Mouse (Mus musculus) small intestine, adult 2 months (tissue): ENCODE measurements at regions not wholly inside any gene's neighbourhood (a gene's known extent, or its start where the extent isn't known, plus 50 kb on each side); places are given as distances from the start of the nearest gene placed in this dataset.
"Not testable (repeated sequence)": the region's sequence is repeated elsewhere in the genome, so short reads cannot be mapped to it uniquely, and the experiment has no call there.

Experiments
- H3K27ac ChIP-seq: fragments of 200-500 bp; 2 replicates; pipeline ENCODE4 v1.5.1; 2012; ENCODE audit warnings: low read depth, low read length, control low read depth, inconsistent platforms; ENCODE audit not compliant: insufficient read depth
- H3K27me3 ChIP-seq: fragments of 200-500 bp; 2 replicates; pipeline ENCODE4 v1.6.1; 2012; ENCODE audit warnings: mild to moderate bottlenecking, moderate library complexity, low read length, inconsistent platforms; ENCODE audit not compliant: control insufficient read depth, insufficient read depth
- H3K36me3 ChIP-seq: fragments of 200-500 bp; 2 replicates; pipeline ENCODE4 v1.6.1; 2012; ENCODE audit warnings: mild to moderate bottlenecking, low read length, control low read depth, inconsistent platforms; ENCODE audit not compliant: control insufficient read depth, insufficient read depth
- H3K4me1 ChIP-seq: fragments of 200-500 bp; 2 replicates; pipeline ENCODE4 v1.6.1; 2012; ENCODE audit warnings: low read length, inconsistent platforms, mixed read lengths; ENCODE audit not compliant: control insufficient read depth, insufficient read depth, insufficient read length
- H3K4me3 ChIP-seq: fragments of 200-500 bp; 2 replicates; pipeline ENCODE4 v1.5.1; 2012; ENCODE audit warnings: low read depth, mild to moderate bottlenecking, control low read depth, inconsistent platforms, low read length, moderate library complexity
- CTCF ChIP-seq: fragments of 200-500 bp; IDR thresholded peaks from 2 replicates; pipeline ENCODE4 v1.5.1; 2012; ENCODE audit warnings: low read depth, mild to moderate bottlenecking, control low read depth, inconsistent platforms, low read length, moderate library complexity, mixed read lengths; ENCODE audit not compliant: insufficient replicate concordance, insufficient read length; ENCODE audit errors: extremely low read depth
- POLR2A ChIP-seq: fragments of 200-500 bp; IDR thresholded peaks from 2 replicates; pipeline ENCODE4 v1.6.1; 2012; ENCODE audit warnings: low read depth, mild to moderate bottlenecking, control low read depth, inconsistent platforms, low read length, moderate library complexity
- WGBS: fragments of 180-500 bp; shearing (Covaris S2); methylation state at CpG from one replicate; pipeline ENCODE4 v1.1.7; 2018; 5-methylcytosine and 5-hydroxymethylcytosine counted together

DNA sequence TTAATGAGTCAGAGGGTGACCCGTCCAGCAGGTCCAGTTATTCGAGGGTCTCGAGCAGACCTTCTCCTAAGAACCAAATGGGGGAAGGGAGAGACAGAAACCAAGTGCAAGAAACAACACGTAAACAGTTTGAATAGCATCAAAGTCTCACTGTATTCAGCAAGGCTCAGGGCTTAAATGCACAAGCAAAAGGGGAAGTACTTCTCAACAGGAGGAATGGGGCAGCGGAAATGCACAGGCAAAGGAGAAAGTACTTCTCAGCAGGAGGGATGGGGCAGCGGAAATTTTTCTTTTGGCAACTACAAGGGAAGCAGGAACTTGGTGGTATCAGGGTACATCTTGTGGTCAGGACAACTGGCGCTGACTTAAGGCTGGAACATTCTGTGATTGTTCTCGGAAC, 330.6 kb downstream of the 9430069I07Rik start:
- 78% methylated on average over 8 of the region's 8 CpGs for WGBS
- not testable (repeated sequence) for H3K36me3 ChIP-seq, H3K4me3 ChIP-seq, H3K27ac ChIP-seq, H3K27me3 ChIP-seq, H3K4me1 ChIP-seq

DNA sequence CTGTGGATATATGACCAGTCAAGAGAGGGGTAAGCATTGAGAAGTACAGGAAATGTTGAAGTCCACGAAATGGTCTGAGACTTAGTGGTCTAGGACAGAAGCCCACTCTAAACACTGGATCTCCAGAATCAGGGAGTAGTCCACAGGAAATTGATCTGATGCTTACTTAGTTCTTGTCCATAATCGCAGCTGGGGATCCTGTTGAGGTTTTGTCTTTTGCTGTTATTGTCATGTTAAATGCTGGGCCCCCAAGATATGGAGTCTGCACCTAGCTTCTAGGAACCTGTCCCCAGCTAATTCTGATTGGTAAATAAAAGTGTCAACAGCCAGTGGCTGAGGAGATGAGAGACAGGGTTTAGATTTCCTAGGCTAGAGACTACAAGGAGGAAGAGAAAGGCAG, 332.3 kb downstream of the 9430069I07Rik start:
- no peak for TF ChIP-seq POLR2A
- TF ChIP-seq CTCF: no peak
- Histone ChIP-seq H3K27me3 (no peaks in the 10 kb centered on the region), H3K4me1 (no peaks in the 10 kb centered on the region), H3K27ac (no peak overlapping the region), H3K36me3 (no peaks in the 10 kb centered on the region), H3K4me3 (no peak overlapping the region)
- 85% methylated on average over 2 of the region's 2 CpGs for WGBS

DNA sequence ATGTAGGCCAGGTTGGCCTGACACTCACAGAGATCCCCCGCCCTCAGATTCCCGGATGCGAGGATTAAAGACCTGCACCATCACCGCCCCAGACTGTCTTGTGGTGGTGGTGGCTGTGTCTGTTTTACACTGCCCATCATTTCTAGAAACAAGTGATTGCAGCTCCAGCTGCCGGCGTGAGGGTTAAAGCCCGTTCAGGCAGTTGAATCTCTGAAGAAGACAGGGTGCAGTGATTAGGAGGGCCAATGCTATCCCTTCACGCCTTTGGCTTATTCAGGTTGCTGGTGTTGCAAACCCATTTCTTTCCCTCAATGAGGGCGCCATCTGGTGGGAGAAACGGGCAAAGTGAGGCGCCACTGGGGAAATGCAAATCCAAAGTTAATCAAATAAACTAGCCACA, 335.8 kb downstream of the 9430069I07Rik start:
- H3K27me3 ChIP-seq: no peaks in the 10 kb centered on the region
- H3K4me3 ChIP-seq: no peak overlapping the region
- WGBS: 31% methylated on average over 11 of the region's 11 CpGs
- no peaks in the 10 kb centered on the region for H3K36me3 ChIP-seq
- TF ChIP-seq CTCF (peak; percentile 71; the same call in 1 of the 2 replicates), POLR2A (no peak)
- no peaks in the 10 kb centered on the region for H3K4me1 ChIP-seq
- no peak overlapping the region for H3K27ac ChIP-seq

DNA sequence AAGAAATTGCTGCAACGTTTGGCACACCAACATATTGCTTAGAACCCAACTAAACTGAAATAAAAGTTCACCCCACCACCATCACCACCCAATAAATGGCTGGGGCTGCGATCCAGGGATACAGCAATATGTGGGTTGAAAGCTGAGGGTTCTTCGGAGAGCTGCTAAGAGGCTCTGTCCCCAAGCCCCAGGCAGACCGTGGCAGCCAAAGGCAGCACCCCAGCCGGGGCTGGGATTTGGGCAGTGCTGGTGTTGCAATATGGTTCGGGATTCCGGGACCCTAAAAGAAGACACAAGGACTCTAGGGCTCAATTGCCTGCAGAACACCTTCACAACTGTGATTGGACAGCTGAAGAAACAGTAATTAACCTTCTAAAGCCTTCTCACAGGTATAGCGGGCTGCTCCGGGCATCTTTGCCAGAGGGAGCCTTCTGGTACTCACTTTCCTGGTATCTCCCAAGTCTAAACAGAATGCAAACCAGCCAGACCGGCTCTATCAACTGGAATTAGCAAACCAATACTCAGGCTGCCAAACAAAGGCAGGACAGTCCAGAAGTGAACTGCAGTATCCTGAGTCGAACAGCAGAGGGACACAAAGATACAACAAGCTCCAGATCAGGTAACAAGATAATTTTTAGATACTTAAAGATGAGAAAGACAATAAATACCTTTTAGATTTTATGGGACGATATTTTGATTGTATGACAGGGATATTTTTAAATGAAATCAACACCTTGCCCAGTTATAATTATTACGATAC, 341.1 kb downstream of the 9430069I07Rik start:
- H3K27me3 ChIP-seq: no peaks in the 10 kb centered on the region
- H3K36me3 ChIP-seq: no peaks in the 10 kb centered on the region
- no peaks in the 10 kb centered on the region for H3K4me1 ChIP-seq
- WGBS: 46% methylated on average over 13 of the region's 13 CpGs
- no peak overlapping the region for H3K4me3 ChIP-seq
- H3K27ac ChIP-seq: no peak overlapping the region
- TF ChIP-seq POLR2A: no peak
- no peak for TF ChIP-seq CTCF

DNA sequence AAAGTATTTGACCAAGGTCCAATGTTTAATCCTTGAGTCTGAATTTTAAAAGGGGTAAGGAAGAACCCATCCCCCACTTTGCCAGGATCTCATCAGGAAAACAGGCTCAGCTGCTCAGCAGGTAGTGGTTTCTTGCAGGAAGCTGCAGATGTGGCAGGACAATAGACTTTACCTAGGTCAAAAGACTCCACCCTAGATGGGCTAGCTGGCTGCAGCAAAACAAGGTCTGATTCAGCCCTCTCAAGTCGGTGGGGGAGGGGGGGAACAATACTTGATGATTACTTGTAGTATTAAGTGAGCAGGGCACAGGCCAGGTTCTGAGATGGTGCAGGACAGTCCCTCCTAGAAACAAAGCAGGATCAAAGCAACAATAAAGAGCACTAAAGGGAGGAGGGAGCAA, 349.1 kb downstream of the 9430069I07Rik start:
- Histone ChIP-seq H3K4me1 (no peaks in the 10 kb centered on the region), H3K36me3 (no peaks in the 10 kb centered on the region), H3K4me3 (no peak overlapping the region), H3K27me3 (no peaks in the 10 kb centered on the region), H3K27ac (no peak overlapping the region)
- TF ChIP-seq POLR2A: no peak
- WGBS: 16% methylated on average over 1 of the region's 1 CpGs

DNA sequence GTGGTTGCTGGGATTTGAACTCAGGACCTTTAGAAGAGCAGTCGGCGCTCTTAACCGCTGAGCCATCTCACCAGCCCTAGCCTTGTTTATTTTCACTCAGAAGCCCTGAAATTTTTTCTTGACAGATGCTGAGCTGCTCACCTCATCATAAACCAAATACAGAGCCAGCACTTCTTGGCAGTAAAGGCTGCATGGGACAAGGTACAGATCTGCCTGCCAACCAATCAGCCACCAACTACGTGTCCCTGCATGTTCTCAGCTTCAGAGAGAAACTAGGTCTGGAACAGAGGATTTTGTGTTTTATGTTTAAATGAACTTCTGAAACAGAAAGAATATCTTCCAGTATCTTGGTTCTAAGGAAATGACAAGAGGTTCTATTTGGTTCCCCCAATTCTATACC, 365.3 kb downstream of the 9430069I07Rik start:
- Histone ChIP-seq H3K4me3 (no peak overlapping the region), H3K36me3 (no peaks in the 10 kb centered on the region), H3K27ac (no peak overlapping the region), H3K27me3 (no peaks in the 10 kb centered on the region), H3K4me1 (no peaks in the 10 kb centered on the region)
- no peak for TF ChIP-seq CTCF
- TF ChIP-seq POLR2A: no peak
- 79% methylated on average over 4 of the region's 4 CpGs for WGBS

DNA sequence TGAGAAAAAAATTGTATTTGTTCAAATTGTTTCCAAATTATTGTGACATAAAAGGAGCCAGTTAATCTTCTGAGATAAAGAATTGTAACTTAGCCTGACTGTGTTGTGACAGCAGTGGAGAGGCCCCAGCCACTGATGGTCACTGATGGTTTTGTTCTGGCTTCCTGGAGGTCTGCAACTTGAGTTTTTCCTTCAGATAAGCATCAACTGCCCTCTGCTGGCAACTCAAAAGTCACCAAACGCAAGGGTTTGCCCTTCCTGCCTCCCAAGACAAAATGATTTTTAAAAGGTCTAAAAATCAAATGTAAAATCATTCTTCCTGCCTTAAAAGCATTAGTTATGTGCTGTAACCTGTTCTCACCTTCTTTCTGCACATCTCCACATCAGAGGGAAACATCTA, 382.6 kb downstream of the 9430069I07Rik start:
- Histone ChIP-seq H3K27ac (no peak overlapping the region), H3K4me3 (no peak overlapping the region), H3K4me1 (0 out of 2 replicates have a peak, but pooled peaks cover 2% of the 10 kb centered on the region), H3K27me3 (no peaks in the 10 kb centered on the region), H3K36me3 (no peaks in the 10 kb centered on the region)
- WGBS: 46% methylated on average over 1 of the region's 1 CpGs
- TF ChIP-seq POLR2A (no peak), CTCF (peak; percentile 23; the same call in 1 of the 2 replicates)

DNA sequence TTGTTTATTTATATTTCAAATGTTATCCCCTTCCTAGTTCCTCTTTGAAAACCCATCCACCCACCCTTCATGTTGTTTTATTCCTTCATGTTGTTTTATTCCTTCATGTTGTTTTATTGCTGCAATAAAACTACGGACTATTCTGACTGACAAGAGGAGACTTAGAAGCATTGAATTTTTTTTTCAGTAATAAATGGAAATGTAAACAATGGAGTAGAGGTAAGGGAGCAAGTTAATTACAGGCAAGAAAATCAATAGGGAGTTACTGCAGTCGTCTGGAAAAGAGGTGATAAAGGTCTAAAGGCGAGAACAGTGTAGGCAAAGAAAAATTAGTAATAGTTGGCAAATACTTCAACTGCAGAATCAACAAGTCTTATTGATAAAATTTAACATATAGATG, 384.2 kb downstream of the 9430069I07Rik start:
- Histone ChIP-seq H3K4me3 (no peak overlapping the region), H3K4me1 (0 out of 2 replicates have a peak, but pooled peaks cover 2% of the 10 kb centered on the region), H3K36me3 (no peaks in the 10 kb centered on the region), H3K27ac (no peak overlapping the region), H3K27me3 (no peaks in the 10 kb centered on the region)
- 24% methylated on average over 3 of the region's 3 CpGs for WGBS
- TF ChIP-seq CTCF: no peak
- no peak for TF ChIP-seq POLR2A
